Mouse (Mus musculus) embryo, embryonic 9.5 days (tissue): Measurements from ENCODE around the gene Sys1.
A peak's percentile ranks its signal among the peaks of the same experiment; 100 is the strongest.

Source experiments
- DNase-seq: peaks from one replicate; pipeline ENCODE4 v3.0.0-alpha.2; 2017; ENCODE audit errors: extremely low spot score

The Sys1 gene

GRCm38 (mm10) chr2:164453047-164453757, 3.6 kb upstream of the Sys1 start:
- no peak for DNase-seq

GRCm38 (mm10) chr2:164453887-164454500, 2.8 kb upstream of the Sys1 start:
- no peak for DNase-seq

- no peak for DNase-seq
Observed at GRCm38 (mm10) chr2:164454846-164455245, 1.9 kb upstream of the Sys1 start.

- DNase-seq = no peak
Observed at GRCm38 (mm10) chr2:164455421-164456190, 1.2 kb upstream of the Sys1 start.

GRCm38 (mm10) chr2:164456413-164456812, 351 bp upstream of the Sys1 start:
- no peak for DNase-seq

- DNase-seq = no peak
Observed at GRCm38 (mm10) chr2:164457942-164458341, 1.2 kb downstream of the Sys1 start.

GRCm38 (mm10) chr2:164458535-164458934, 1.8 kb downstream of the Sys1 start:
- DNase-seq = no peak

GRCm38 (mm10) chr2:164460745-164461551, 4.2 kb downstream of the Sys1 start, which contains the start of gene Gm20458:
Gm20458 (plus strand) TSS chr2:164460967.
- peak; percentile 96 for DNase-seq

- DNase-seq = no peak
Observed at GRCm38 (mm10) chr2:164465161-164465560, 8.4 kb downstream of the Sys1 start.

- DNase-seq = no peak
Observed at GRCm38 (mm10) chr2:164466787-164467186, 10.0 kb downstream of the Sys1 start.

- DNase-seq = peak; percentile 59
Observed at GRCm38 (mm10) chr2:164470254-164470653, 13.5 kb downstream of the Sys1 start.

- no peak for DNase-seq
Observed at GRCm38 (mm10) chr2:164473624-164474023, 16.9 kb downstream of the Sys1 start, which contains the start of gene Trp53tg5. Trp53tg5 (minus strand) TSS chr2:164473724.

GRCm38 (mm10) chr2:164485681-164486257, 29.0 kb downstream of the Sys1 start, which contains the start of gene Dbndd2:
Dbndd2 (plus strand) TSS chr2:164486106.
- no peak for DNase-seq

GRCm38 (mm10) chr2:164486258-164487114, 29.7 kb downstream of the Sys1 start:
- peak; percentile 40 for DNase-seq

GRCm38 (mm10) chr2:164487115-164487527, 30.4 kb downstream of the Sys1 start:
- no peak for DNase-seq

- DNase-seq = no peak
Observed at GRCm38 (mm10) chr2:164487812-164488211, 31.0 kb downstream of the Sys1 start.

- DNase-seq = no peak
Observed at GRCm38 (mm10) chr2:164494126-164494525, 37.4 kb downstream of the Sys1 start.

GRCm38 (mm10) chr2:164496331-164496730, 39.6 kb downstream of the Sys1 start:
- DNase-seq = no peak

GRCm38 (mm10) chr2:164496847-164497690, 40.3 kb downstream of the Sys1 start, which contains the start of gene Pigt:
Pigt (plus strand) TSS chr2:164497520.
- DNase-seq = peak; percentile 78
